ENCODE assay signal across 17 mouse cellular contexts in genomic region chr11:57954510-57955184, GRCm38 (mm10). TPM values are rescaled to one million over a fixed set of nuclear protein-coding genes. Genes with fewer than 3 reads are reported as not detected.
A peak's percentile ranks its signal among the peaks of the same experiment; 100 is the strongest.
DNase-seq lines count a peak whose midpoint lies in the region; ATAC-seq and TF ChIP-seq lines count a peak whose summit lies in the region.
"Had no signal": no experiment of that assay in that cellular context is flagged by ENCODE, and none has a peak within 500 bp of the region (broad histone marks: within the 10 kb centered on the region; RNA-seq: fewer than 3 reads in every experiment).

No protein-coding gene starts in this region.

- no peak for ATAC-seq in hindbrain, postnatal 0 days
- peak; percentile 94 for ATAC-seq in liver, embryonic 11.5 days (replicated peaks; ENCODE audit: low FRiP score)
- no peak for ATAC-seq in kidney, embryonic 14.5 days (ENCODE audit: low FRiP score, low TSS enrichment)

- 0 out of 2 replicates have a peak overlapping the region, but pooled peaks have one; percentile 30 for H3K27ac ChIP-seq in hindbrain, embryonic 10.5 days
- no peak overlapping the region for H3K27ac ChIP-seq in hindbrain, postnatal 0 days
- H3K27ac ChIP-seq in liver, embryonic 11.5 days (ENCODE audit: low read depth, low read length) = peak overlapping the region; percentile 91
- no peak overlapping the region for H3K27ac ChIP-seq in kidney, embryonic 14.5 days (ENCODE audit: low read depth, low read length)
- H3K27ac ChIP-seq: embryonic facial prominence, embryonic 13.5 days; neural tube, embryonic 13.5 days had no signal

- no peak overlapping the region for H3K9ac ChIP-seq in hindbrain, postnatal 0 days (replicated peaks; ENCODE audit: low read length)
- H3K9ac ChIP-seq in liver, embryonic 11.5 days (ENCODE audit: low read depth, low read length) = peak overlapping the region; percentile 50
- no peak overlapping the region for H3K9ac ChIP-seq in kidney, embryonic 14.5 days (ENCODE audit: low read depth, low read length)
- H3K9ac ChIP-seq: embryonic facial prominence, embryonic 13.5 days; neural tube, embryonic 13.5 days had no signal

- H3K4me3 ChIP-seq in hindbrain, embryonic 10.5 days = no peak overlapping the region
- no peak overlapping the region for H3K4me3 ChIP-seq in hindbrain, postnatal 0 days (ENCODE audit: low read length)
- H3K4me3 ChIP-seq in liver, embryonic 11.5 days (ENCODE audit: low read depth, low read length) = 0 out of 2 replicates have a peak overlapping the region, but pooled peaks have one; percentile 1
- no peak overlapping the region for H3K4me3 ChIP-seq in kidney, embryonic 14.5 days (ENCODE audit: low read length)
- H3K4me3 ChIP-seq: embryonic facial prominence, embryonic 13.5 days; megakaryocyte, embryonic 14.5 days; neural tube, embryonic 13.5 days had no signal

- no peaks in the 10 kb centered on the region for H3K9me3 ChIP-seq in hindbrain, embryonic 10.5 days
- H3K9me3 ChIP-seq in hindbrain, postnatal 0 days (ENCODE audit: low read length) = no peaks in the 10 kb centered on the region
- H3K9me3 ChIP-seq in liver, embryonic 11.5 days (ENCODE audit: control insufficient read depth, low read length) = no peaks in the 10 kb centered on the region
- no peaks in the 10 kb centered on the region for H3K9me3 ChIP-seq in kidney, embryonic 14.5 days (ENCODE audit: control insufficient read depth, low read length)
- H3K9me3 ChIP-seq: embryonic facial prominence, embryonic 13.5 days; megakaryocyte, embryonic 14.5 days; neural tube, embryonic 13.5 days had no signal

- 0 out of 2 replicates have a peak, but pooled peaks cover 3% of the 10 kb centered on the region for H3K4me1 ChIP-seq in hindbrain, embryonic 10.5 days (replicated peaks)
- no peaks in the 10 kb centered on the region for H3K4me1 ChIP-seq in hindbrain, postnatal 0 days (ENCODE audit: insufficient read depth, low read length)
- H3K4me1 ChIP-seq in liver, embryonic 11.5 days (replicated peaks; ENCODE audit: control insufficient read depth, insufficient read depth, low read length) = peaks cover 48% of the 10 kb centered on the region
- no peaks in the 10 kb centered on the region for H3K4me1 ChIP-seq in kidney, embryonic 14.5 days (ENCODE audit: control insufficient read depth, insufficient read depth, low read length)
- H3K4me1 ChIP-seq: embryonic facial prominence, embryonic 13.5 days; neural tube, embryonic 13.5 days had no signal

- DNase-seq in hindbrain, embryonic 10.5 days (ENCODE audit: low spot score) = no peak
- DNase-seq in hindbrain, postnatal 0 days (ENCODE audit: low spot score) = no peak
- DNase-seq in MEL-GATA-1-ER (ENCODE audit: extremely low read depth, low read depth) (peak; percentile 60), adipocyte (ENCODE audit: low spot score) (no peak)
- peak; percentile 71 for DNase-seq in liver, embryonic 11.5 days (ENCODE audit: low spot score)
- peak; percentile 30 for DNase-seq in thymus, postnatal 14 days
- DNase-seq in kidney, postnatal 36 days = no peak
- DNase-seq: adrenal gland, adult 2 months; cerebellum, adult 18-20 months; heart, postnatal 36 days; kidney, postnatal 10 days; left cerebral cortex, postnatal 4 days; right cerebral cortex, postnatal 4 days had no signal

- H3K36me3 ChIP-seq in hindbrain, embryonic 10.5 days = no peaks in the 10 kb centered on the region
- no peaks in the 10 kb centered on the region for H3K36me3 ChIP-seq in hindbrain, postnatal 0 days (ENCODE audit: insufficient read depth, low read length)
- H3K36me3 ChIP-seq in liver, embryonic 11.5 days (ENCODE audit: control insufficient read depth, insufficient read depth, low read length) = no peaks in the 10 kb centered on the region
- no peaks in the 10 kb centered on the region for H3K36me3 ChIP-seq in kidney, embryonic 14.5 days (ENCODE audit: control insufficient read depth, insufficient read depth, low read length)
- H3K36me3 ChIP-seq: embryonic facial prominence, embryonic 13.5 days; neural tube, embryonic 13.5 days had no signal

- no peaks in the 10 kb centered on the region for H3K27me3 ChIP-seq in hindbrain, embryonic 10.5 days (ENCODE audit: insufficient read depth, poor library complexity, severe bottlenecking)
- H3K27me3 ChIP-seq in hindbrain, postnatal 0 days (ENCODE audit: insufficient read depth, low read length) = no peaks in the 10 kb centered on the region
- H3K27me3 ChIP-seq in liver, embryonic 11.5 days (replicated peaks; ENCODE audit: control insufficient read depth, insufficient read depth, low read length) = no peaks in the 10 kb centered on the region
- H3K27me3 ChIP-seq in kidney, embryonic 14.5 days (ENCODE audit: control insufficient read depth, insufficient read depth, low read length) = no peaks in the 10 kb centered on the region
- H3K27me3 ChIP-seq: embryonic facial prominence, embryonic 13.5 days; megakaryocyte, embryonic 14.5 days; neural tube, embryonic 13.5 days had no signal

- no peak for TF ChIP-seq CTCF in hindbrain, postnatal 0 days (IDR thresholded peaks at IDR 0.05; ENCODE audit: low read depth)

- no peak overlapping the region for H3K4me2 ChIP-seq in hindbrain, postnatal 0 days (ENCODE audit: low read depth, low read length)
- peak overlapping the region; percentile 48 for H3K4me2 ChIP-seq in liver, embryonic 11.5 days
- no peak overlapping the region for H3K4me2 ChIP-seq in kidney, embryonic 14.5 days (replicated peaks; ENCODE audit: low read depth, low read length)
- H3K4me2 ChIP-seq: embryonic facial prominence, embryonic 13.5 days; neural tube, embryonic 13.5 days had no signal

- WGBS in hindbrain, embryonic 10.5 days = 81% methylated on average over 10 of the region's 10 CpGs
- 81% methylated on average over 10 of the region's 10 CpGs for WGBS in hindbrain, postnatal 0 days
- WGBS in liver, embryonic 11.5 days = 42% methylated on average over 10 of the region's 10 CpGs
- WGBS in kidney, embryonic 14.5 days = 55% methylated on average over 10 of the region's 10 CpGs

RNA-seq across cellular contexts. Expression of gene Larp1, which starts 54.2 kb away (rescaled TPM):
- 14.0 and 15.6 TPM in 2 replicates for polyA plus RNA-seq in hindbrain, embryonic 10.5 days (2016; fragmentation: Nextera tagmentation; extraction: Ambion mirVana)
- total RNA-seq in hindbrain, postnatal 0 days (2014; rRNA removed) = 41.0 and 42.9 TPM in 2 replicates
- polyA plus RNA-seq in hindbrain, postnatal 0 days (2015; fragmentation: Nextera tagmentation; extraction: Ambion mirVana) = 14.9 and 15.0 TPM in 2 replicates
- 37.2 and 43.0 TPM in 2 replicates for polyA plus RNA-seq in liver, embryonic 11.5 days (2014; fragmentation: Nextera tagmentation; extraction: Ambion mirVana)
- polyA plus RNA-seq in kidney, embryonic 14.5 days (2014; fragmentation: Nextera tagmentation; extraction: Ambion mirVana) = 21.5 and 25.0 TPM in 2 replicates

Comparison
In these comparisons a context has a peak if more than half of its experiments do, and no peak if none do; other contexts are left out.
1. H3K27ac ChIP-seq: peak in hindbrain, embryonic 10.5 days (single experiment) and liver, embryonic 11.5 days (single experiment); none in hindbrain, postnatal 0 days (single experiment) and kidney, embryonic 14.5 days (single experiment).
2. DNase-seq: peak in MEL-GATA-1-ER (single experiment), liver, embryonic 11.5 days (single experiment) and thymus, postnatal 14 days (single experiment); none in hindbrain, embryonic 10.5 days (single experiment), hindbrain, postnatal 0 days (single experiment), kidney, postnatal 36 days (0 of 2) and adipocyte (single experiment).